ENCODE assay signal across 27 mouse cellular contexts in genomic region chr5:25392655-25393054, GRCm38 (mm10).
DNase-seq lines count a peak whose midpoint lies in the region; ATAC-seq and TF ChIP-seq lines count a peak whose summit lies in the region.
"Had no signal": no experiment of that assay in that cellular context is flagged by ENCODE, and none has a peak within 500 bp of the region (broad histone marks: within the 10 kb centered on the region; RNA-seq: fewer than 3 reads in every experiment).

No protein-coding gene starts in this region.

- H3K9me3 ChIP-seq in MEL (replicated peaks; ENCODE audit: insufficient read depth, low read length): no peaks in the 10 kb centered on the region
- no peaks in the 10 kb centered on the region for H3K9me3 ChIP-seq in liver, embryonic 11.5 days (ENCODE audit: control insufficient read depth, low read length)
- H3K9me3 ChIP-seq: embryonic facial prominence, embryonic 13.5 days; embryonic facial prominence, embryonic 15.5 days; forebrain, embryonic 10.5 days; forebrain, embryonic 12.5 days; G1E had no signal

- DNase-seq in heart, adult 11 months: peak; percentile 16
- no peak for DNase-seq in heart, adult 18-20 months
- peak; percentile 28 for DNase-seq in MEL (ENCODE audit: low read depth, low spot score)
- DNase-seq in thymus, postnatal 36 days: no peak
- DNase-seq in right cerebral cortex, adult 2 months (ENCODE audit: low spot score in 2 of 2): no peak
- no peak for DNase-seq in liver, embryonic 11.5 days (ENCODE audit: low spot score)
- DNase-seq: adrenal gland, adult 2 months; adrenal gland, postnatal 10 days; adrenal gland, postnatal 25 days; cerebellum, adult 11 months; cerebellum, adult 18-20 months; cerebellum, adult 8-10 months; cerebellum, adult 9-11 months; cerebellum, postnatal 14 days; cerebellum, postnatal 36 days; embryo, embryonic 11 days had no signal

- H3K4me2 ChIP-seq in liver, embryonic 11.5 days: no peak overlapping the region
- H3K4me2 ChIP-seq: embryonic facial prominence, embryonic 13.5 days; embryonic facial prominence, embryonic 15.5 days; forebrain, embryonic 12.5 days had no signal

- peak; percentile 32 to 37; a peak in 2 of 4 replicates for TF ChIP-seq EP300 in MEL (IDR thresholded peaks at IDR 0.05; ENCODE audit: low read depth in 1 of 2, low read length in 2 of 2)

- 43% methylated on average over 2 of the region's 2 CpGs for WGBS in liver, embryonic 11.5 days

- TF ChIP-seq POLR2A in MEL (IDR thresholded peaks at IDR 0.05; ENCODE audit: control insufficient read depth in 1 of 2, insufficient read depth in 1 of 2, low read depth in 1 of 2, low read length in 2 of 2, poor library complexity in 1 of 2): no peak

- ATAC-seq in inflammation-experienced regulatory T-cells, adult 6 months: peak; percentile 35
- ATAC-seq in liver, embryonic 11.5 days (replicated peaks; ENCODE audit: low FRiP score): no peak
- ATAC-seq: activated CD4-positive, CD25-positive, alpha-beta regulatory T cell, adult 4 months; forebrain, embryonic 14.5 days; forebrain, embryonic 16.5 days had no signal

- H3K27me3 ChIP-seq in MEL (ENCODE audit: control insufficient read depth in 1 of 2, insufficient read depth in 2 of 2, low read length in 2 of 2): no peaks in the 10 kb centered on the region
- no peaks in the 10 kb centered on the region for H3K27me3 ChIP-seq in liver, embryonic 11.5 days (replicated peaks; ENCODE audit: control insufficient read depth, insufficient read depth, low read length)
- H3K27me3 ChIP-seq: CH12.LX; embryonic facial prominence, embryonic 13.5 days; embryonic facial prominence, embryonic 15.5 days; forebrain, embryonic 12.5 days had no signal

- no peaks in the 10 kb centered on the region for H3K79me2 ChIP-seq in MEL (ENCODE audit: control insufficient read depth, insufficient read depth, low read length, poor library complexity)

- no peak for TF ChIP-seq RAD21 in MEL (IDR thresholded peaks at IDR 0.05; ENCODE audit: low read depth, low read length)

- no peak for TF ChIP-seq CTCF in MEL (IDR thresholded peaks at IDR 0.05 in 2 of 3, conservative IDR thresholded peaks at IDR 0.05 in 1 of 3; ENCODE audit: control insufficient read depth in 1 of 3, insufficient read depth in 1 of 3, low read depth in 2 of 3, low read length in 3 of 3, poor library complexity in 1 of 3, severe bottlenecking in 1 of 3)

- H3K4me3 ChIP-seq in MEL (ENCODE audit: control insufficient read depth in 1 of 2, insufficient read depth in 1 of 2, low read depth in 2 of 2, low read length in 2 of 2): no peak overlapping the region
- H3K4me3 ChIP-seq in liver, embryonic 11.5 days (ENCODE audit: low read depth, low read length): no peak overlapping the region
- H3K4me3 ChIP-seq: embryonic facial prominence, embryonic 13.5 days; embryonic facial prominence, embryonic 15.5 days; erythroblast, embryonic 14.5 days; forebrain, embryonic 10.5 days; forebrain, embryonic 12.5 days had no signal

- no peak overlapping the region for H3K9ac ChIP-seq in MEL (ENCODE audit: control insufficient read depth, low read depth, low read length, poor library complexity, severe bottlenecking)
- no peak overlapping the region for H3K9ac ChIP-seq in liver, embryonic 11.5 days (ENCODE audit: low read depth, low read length)
- H3K9ac ChIP-seq: embryonic facial prominence, embryonic 13.5 days; embryonic facial prominence, embryonic 15.5 days; forebrain, embryonic 12.5 days had no signal

- H3K27ac ChIP-seq in MEL (ENCODE audit: control insufficient read depth, low read depth, low read length): no peak overlapping the region
- no peak overlapping the region for H3K27ac ChIP-seq in liver, embryonic 11.5 days (ENCODE audit: low read depth, low read length)
- H3K27ac ChIP-seq: embryonic facial prominence, embryonic 13.5 days; embryonic facial prominence, embryonic 15.5 days; forebrain, embryonic 10.5 days; forebrain, embryonic 12.5 days had no signal

- H3K36me3 ChIP-seq in MEL (ENCODE audit: control insufficient read depth in 1 of 2, insufficient read depth in 2 of 2, low read length in 2 of 2): peaks cover 6 to 13% of the 10 kb centered on the region in 2 experiments
- H3K36me3 ChIP-seq in liver, embryonic 11.5 days (ENCODE audit: control insufficient read depth, insufficient read depth, low read length): no peaks in the 10 kb centered on the region
- H3K36me3 ChIP-seq: forebrain, embryonic 10.5 days had no signal

- peaks cover 3 to 7% of the 10 kb centered on the region in 2 experiments; a peak in 2 of 4 replicates for H3K4me1 ChIP-seq in MEL (ENCODE audit: control insufficient read depth in 1 of 2, insufficient read depth in 2 of 2, low read length in 2 of 2)
- H3K4me1 ChIP-seq in liver, embryonic 11.5 days (replicated peaks; ENCODE audit: control insufficient read depth, insufficient read depth, low read length): no peaks in the 10 kb centered on the region
- H3K4me1 ChIP-seq: embryonic facial prominence, embryonic 13.5 days; embryonic facial prominence, embryonic 15.5 days; forebrain, embryonic 12.5 days had no signal

TF ChIP-seq in MEL, 35 proteins besides CTCF, POLR2A, EP300 and RAD21:
- TF ChIP-seq ZC3H11A (IDR thresholded peaks at IDR 0.05; ENCODE audit: low read depth, low read length): no peak
- TF ChIP-seq GATA1 (IDR thresholded peaks at IDR 0.05; ENCODE audit: low read depth, low read length): peak; percentile 70
- TF ChIP-seq USF1 (IDR thresholded peaks at IDR 0.05; ENCODE audit: low read depth, low read length): no peak
- no peak for TF ChIP-seq ZMIZ1 (IDR thresholded peaks at IDR 0.05; ENCODE audit: low read depth, low read length)
- TF ChIP-seq TAL1 (IDR thresholded peaks at IDR 0.05; ENCODE audit: low read length): 0 out of 2 replicates have a peak, but pooled peaks have one; percentile 11
- peak; percentile 90 for TF ChIP-seq RCOR1 (IDR thresholded peaks at IDR 0.05; ENCODE audit: low read depth, low read length)
- no peak for TF ChIP-seq CHD1 (IDR thresholded peaks at IDR 0.05; ENCODE audit: low read depth, low read length)
- no peak for TF ChIP-seq MXI1 (IDR thresholded peaks at IDR 0.05; ENCODE audit: low read depth, low read length)
- 0 out of 2 replicates have a peak, but pooled peaks have one; percentile 15 for TF ChIP-seq TCF12 (IDR thresholded peaks at IDR 0.05; ENCODE audit: low read depth, low read length)

Comparison
In these comparisons a context has a peak if more than half of its experiments do, and no peak if none do; other contexts are left out.
1. DNase-seq: peak in heart, adult 11 months (single experiment) and MEL (single experiment); none in heart, adult 18-20 months (0 of 2), thymus, postnatal 36 days (0 of 2), right cerebral cortex, adult 2 months (0 of 2) and liver, embryonic 11.5 days (single experiment).